Mouse (Mus musculus): ENCODE measurements at regions not wholly inside any gene's neighbourhood (a gene's known extent, or its start where the extent isn't known, plus 50 kb on each side); places are given as distances from the start of the nearest gene placed in this dataset.

- DNase-seq: no peak
Observed at GRCm38 (mm10) chr9:41587762-41588161, 426.3 kb upstream of the Ubash3b start.

GRCm38 (mm10) chr9:41586966-41587570 lies 425.6 kb upstream of the Ubash3b start:
- no peak for DNase-seq

GRCm38 (mm10) chr9:41586291-41586690 lies 424.8 kb upstream of the Ubash3b start:
- DNase-seq: no peak

GRCm38 (mm10) chr9:41585771-41586170 lies 424.3 kb upstream of the Ubash3b start:
- no peak for DNase-seq

GRCm38 (mm10) chr9:41585012-41585411 lies 423.5 kb upstream of the Ubash3b start:
- no peak for DNase-seq

- DNase-seq: no peak
Observed at GRCm38 (mm10) chr9:41583711-41584329, 422.3 kb upstream of the Ubash3b start.

GRCm38 (mm10) chr9:41583276-41583675 lies 421.8 kb upstream of the Ubash3b start:
- no peak for DNase-seq

GRCm38 (mm10) chr9:41582711-41583236 lies 421.3 kb upstream of the Ubash3b start:
- DNase-seq: no peak

- no peak for DNase-seq
Observed at GRCm38 (mm10) chr9:41582171-41582570, 420.7 kb upstream of the Ubash3b start.

GRCm38 (mm10) chr9:41581741-41582140 lies 420.2 kb upstream of the Ubash3b start:
- DNase-seq: no peak

- no peak for DNase-seq
Observed at GRCm38 (mm10) chr9:41581152-41581551, 419.7 kb upstream of the Ubash3b start.

GRCm38 (mm10) chr9:41580611-41581041 lies 419.1 kb upstream of the Ubash3b start:
- DNase-seq: peak; percentile 43

GRCm38 (mm10) chr9:41580067-41580466 lies 418.6 kb upstream of the Ubash3b start:
- DNase-seq: no peak

- peak; percentile 79 for DNase-seq
Observed at GRCm38 (mm10) chr9:41579107-41580014, 417.9 kb upstream of the Ubash3b start.

- DNase-seq: no peak
Observed at GRCm38 (mm10) chr9:41578221-41579106, 417.0 kb upstream of the Ubash3b start.

- DNase-seq: no peak
Observed at GRCm38 (mm10) chr9:41577760-41578159, 416.3 kb upstream of the Ubash3b start.

GRCm38 (mm10) chr9:41575826-41576225 lies 414.3 kb upstream of the Ubash3b start:
- no peak for DNase-seq

GRCm38 (mm10) chr9:41570262-41570661 lies 408.8 kb upstream of the Ubash3b start:
- DNase-seq: no peak

- DNase-seq: no peak
Observed at GRCm38 (mm10) chr9:41566496-41566895, 405.0 kb upstream of the Ubash3b start.

GRCm38 (mm10) chr9:41565784-41566183 lies 404.3 kb upstream of the Ubash3b start:
- no peak for DNase-seq

GRCm38 (mm10) chr9:41563376-41563775 lies 401.9 kb upstream of the Ubash3b start:
- DNase-seq: no peak

- DNase-seq: no peak
Observed at GRCm38 (mm10) chr9:41558456-41558855, 397.0 kb upstream of the Ubash3b start.
